Mouse (Mus musculus): ENCODE measurements around the gene Hmx1. TPM values are rescaled to one million over a fixed set of nuclear protein-coding genes. Genes with fewer than 3 reads are reported as not detected.

The Hmx1 gene
- total and polyA plus RNA-seq, 2 experiments from 2014 or later: not detected

GRCm38 (mm10) chr5:35396976-35397641 lies 8.2 kb downstream of the Hmx1 start:
- Histone ChIP-seq H3K9ac (replicated peaks; ENCODE audit: low read length, poor library complexity, severe bottlenecking) (no peak overlapping the region), H3K4me1 (ENCODE audit: insufficient read depth, low read length) (0 out of 2 replicates have a peak, but pooled peaks cover 2% of the 10 kb centered on the region), H3K27ac (ENCODE audit: low read depth, low read length) (no peak overlapping the region), H3K36me3 (ENCODE audit: insufficient read depth, low read length) (no peaks in the 10 kb centered on the region), H3K4me3 (ENCODE audit: low read depth, low read length) (no peak overlapping the region), H3K4me2 (ENCODE audit: low read depth, low read length, poor library complexity, severe bottlenecking) (no peak overlapping the region), H3K9me3 (ENCODE audit: low read length) (no peaks in the 10 kb centered on the region), H3K27me3 (ENCODE audit: insufficient read depth, low read length) (peaks cover 72% of the 10 kb centered on the region)
- WGBS: under 1% methylated on average over 57 of the region's 57 CpGs
- TF ChIP-seq CTCF (IDR thresholded peaks at IDR 0.05): no peak
- no peak for DNase-seq (ENCODE audit: low spot score)
- ATAC-seq (ENCODE audit: low FRiP score): no peak

GRCm38 (mm10) chr5:35397642-35398309 lies 8.9 kb downstream of the Hmx1 start:
- H3K4me2 ChIP-seq (ENCODE audit: low read depth, low read length, poor library complexity, severe bottlenecking): no peak overlapping the region
- H3K4me1 ChIP-seq (ENCODE audit: insufficient read depth, low read length): no peaks in the 10 kb centered on the region
- H3K9me3 ChIP-seq (ENCODE audit: low read length): no peaks in the 10 kb centered on the region
- H3K4me3 ChIP-seq (ENCODE audit: low read depth, low read length): no peak overlapping the region
- H3K36me3 ChIP-seq (ENCODE audit: insufficient read depth, low read length): no peaks in the 10 kb centered on the region
- no peak for TF ChIP-seq CTCF (IDR thresholded peaks at IDR 0.05)
- H3K27ac ChIP-seq (ENCODE audit: low read depth, low read length): no peak overlapping the region
- no peak for ATAC-seq (ENCODE audit: low FRiP score)
- DNase-seq (ENCODE audit: low spot score): no peak
- no peak overlapping the region for H3K9ac ChIP-seq (replicated peaks; ENCODE audit: low read length, poor library complexity, severe bottlenecking)
- 1% methylated on average over 28 of the region's 52 CpGs for WGBS
- H3K27me3 ChIP-seq (ENCODE audit: insufficient read depth, low read length): peaks cover 72% of the 10 kb centered on the region

GRCm38 (mm10) chr5:35398310-35398910 lies 9.5 kb downstream of the Hmx1 start:
- Histone ChIP-seq H3K27me3 (ENCODE audit: insufficient read depth, low read length) (peaks cover 72% of the 10 kb centered on the region), H3K27ac (ENCODE audit: low read depth, low read length) (no peak overlapping the region), H3K4me2 (ENCODE audit: low read depth, low read length, poor library complexity, severe bottlenecking) (no peak overlapping the region), H3K4me1 (ENCODE audit: insufficient read depth, low read length) (no peaks in the 10 kb centered on the region), H3K4me3 (ENCODE audit: low read depth, low read length) (no peak overlapping the region), H3K36me3 (ENCODE audit: insufficient read depth, low read length) (no peaks in the 10 kb centered on the region), H3K9ac (replicated peaks; ENCODE audit: low read length, poor library complexity, severe bottlenecking) (no peak overlapping the region), H3K9me3 (ENCODE audit: low read length) (no peaks in the 10 kb centered on the region)
- WGBS: 1% methylated on average over 14 of the region's 14 CpGs
- no peak for TF ChIP-seq CTCF (IDR thresholded peaks at IDR 0.05)
- ATAC-seq (ENCODE audit: low FRiP score) (no peak), DNase-seq (ENCODE audit: low spot score) (no peak)

- H3K9ac ChIP-seq (replicated peaks; ENCODE audit: low read length, poor library complexity, severe bottlenecking): no peak overlapping the region
- ATAC-seq (ENCODE audit: low FRiP score): no peak
- no peak overlapping the region for H3K4me2 ChIP-seq (ENCODE audit: low read depth, low read length, poor library complexity, severe bottlenecking)
- H3K27ac ChIP-seq (ENCODE audit: low read depth, low read length): no peak overlapping the region
- H3K4me1 ChIP-seq (ENCODE audit: insufficient read depth, low read length): no peaks in the 10 kb centered on the region
- no peaks in the 10 kb centered on the region for H3K36me3 ChIP-seq (ENCODE audit: insufficient read depth, low read length)
- DNase-seq (ENCODE audit: low spot score): no peak
- no peak for TF ChIP-seq CTCF (IDR thresholded peaks at IDR 0.05)
- no peaks in the 10 kb centered on the region for H3K9me3 ChIP-seq (ENCODE audit: low read length)
- peaks cover 72% of the 10 kb centered on the region for H3K27me3 ChIP-seq (ENCODE audit: insufficient read depth, low read length)
- no peak overlapping the region for H3K4me3 ChIP-seq (ENCODE audit: low read depth, low read length)
- WGBS: 3% methylated on average over 7 of the region's 7 CpGs
These were observed 10.2 kb downstream of the Hmx1 start for GRCm38 (mm10) chr5:35399061-35399460.

- H3K9ac ChIP-seq (replicated peaks; ENCODE audit: low read length, poor library complexity, severe bottlenecking): no peak overlapping the region
- under 1% methylated on average over 47 of the region's 48 CpGs for WGBS
- ATAC-seq (ENCODE audit: low FRiP score) (no peak), DNase-seq (ENCODE audit: low spot score) (no peak)
- H3K27me3 ChIP-seq (ENCODE audit: insufficient read depth, low read length): peaks cover 69% of the 10 kb centered on the region
- H3K4me2 ChIP-seq (ENCODE audit: low read depth, low read length, poor library complexity, severe bottlenecking): no peak overlapping the region
- H3K27ac ChIP-seq (ENCODE audit: low read depth, low read length): no peak overlapping the region
- H3K36me3 ChIP-seq (ENCODE audit: insufficient read depth, low read length): no peaks in the 10 kb centered on the region
- no peak for TF ChIP-seq CTCF (IDR thresholded peaks at IDR 0.05)
- no peaks in the 10 kb centered on the region for H3K9me3 ChIP-seq (ENCODE audit: low read length)
- no peak overlapping the region for H3K4me3 ChIP-seq (ENCODE audit: low read depth, low read length)
- H3K4me1 ChIP-seq (ENCODE audit: insufficient read depth, low read length): no peaks in the 10 kb centered on the region
These were observed 10.9 kb downstream of the Hmx1 start for GRCm38 (mm10) chr5:35399704-35400320.

All from midbrain, postnatal 0 days (tissue).